Mouse (Mus musculus): ENCODE measurements around the gene Col11a1. TPM values are rescaled to one million over a fixed set of nuclear protein-coding genes. Genes with fewer than 3 reads are reported as not detected.

The Col11a1 gene
- polyA plus RNA-seq, 1 experiment = 0.25 TPM

GRCm38 (mm10) chr3:114216105-114216504, 185.8 kb downstream of the Col11a1 start:
- Histone ChIP-seq H3K4me3 (ENCODE audit: control insufficient read depth, low read depth, low read length) (no peak overlapping the region), H3K27me3 (ENCODE audit: control insufficient read depth, insufficient read depth, low read length) (no peaks in the 10 kb centered on the region), H3K36me3 (ENCODE audit: control insufficient read depth, insufficient read depth, low read length) (no peaks in the 10 kb centered on the region), H3K27ac (ENCODE audit: control insufficient read depth, insufficient read depth, low read depth, low read length) (no peak overlapping the region), H3K4me1 (ENCODE audit: control insufficient read depth, insufficient read depth, low read length) (no peaks in the 10 kb centered on the region)
- TF ChIP-seq POLR2A (IDR thresholded peaks at IDR 0.05; ENCODE audit: control insufficient read depth, low read depth, low read length) = no peak
- no peak for TF ChIP-seq CTCF (IDR thresholded peaks at IDR 0.05; ENCODE audit: control insufficient read depth, insufficient read depth, insufficient replicate concordance, low read depth, low read length)

DNA sequence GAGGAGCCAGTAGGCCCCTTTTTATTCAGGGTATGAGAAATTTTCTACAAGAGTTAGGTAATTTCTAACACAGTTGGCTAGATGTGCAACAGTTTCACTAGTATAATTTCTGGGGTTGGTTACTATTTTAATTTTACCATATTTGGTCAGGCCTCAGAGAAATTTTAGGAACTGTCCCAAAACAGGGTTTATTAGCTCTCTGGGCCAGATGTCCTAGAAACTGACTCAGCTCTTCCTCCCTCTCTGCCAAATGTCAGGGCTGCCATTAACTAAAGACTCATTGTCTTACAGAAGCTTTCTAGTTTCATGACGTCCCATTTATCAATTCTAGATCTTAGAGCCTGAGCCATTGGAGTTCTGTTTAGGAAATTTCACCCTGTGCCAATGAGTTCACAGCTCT, 199.2 kb downstream of the Col11a1 start:
- no peak overlapping the region for H3K27ac ChIP-seq (ENCODE audit: control insufficient read depth, insufficient read depth, low read depth, low read length)
- no peaks in the 10 kb centered on the region for H3K27me3 ChIP-seq (ENCODE audit: control insufficient read depth, insufficient read depth, low read length)
- no peaks in the 10 kb centered on the region for H3K36me3 ChIP-seq (ENCODE audit: control insufficient read depth, insufficient read depth, low read length)
- no peak overlapping the region for H3K4me3 ChIP-seq (ENCODE audit: control insufficient read depth, low read depth, low read length)
- no peaks in the 10 kb centered on the region for H3K4me1 ChIP-seq (ENCODE audit: control insufficient read depth, insufficient read depth, low read length)
- TF ChIP-seq POLR2A (IDR thresholded peaks at IDR 0.05; ENCODE audit: control insufficient read depth, low read depth, low read length) (no peak), CTCF (IDR thresholded peaks at IDR 0.05; ENCODE audit: control insufficient read depth, insufficient read depth, insufficient replicate concordance, low read depth, low read length) (no peak)
